Mouse (Mus musculus): ENCODE results near the gene Gm1043.
A peak's percentile ranks its signal among the peaks of the same experiment; 100 is the strongest.

The Gm1043 gene

DNA sequence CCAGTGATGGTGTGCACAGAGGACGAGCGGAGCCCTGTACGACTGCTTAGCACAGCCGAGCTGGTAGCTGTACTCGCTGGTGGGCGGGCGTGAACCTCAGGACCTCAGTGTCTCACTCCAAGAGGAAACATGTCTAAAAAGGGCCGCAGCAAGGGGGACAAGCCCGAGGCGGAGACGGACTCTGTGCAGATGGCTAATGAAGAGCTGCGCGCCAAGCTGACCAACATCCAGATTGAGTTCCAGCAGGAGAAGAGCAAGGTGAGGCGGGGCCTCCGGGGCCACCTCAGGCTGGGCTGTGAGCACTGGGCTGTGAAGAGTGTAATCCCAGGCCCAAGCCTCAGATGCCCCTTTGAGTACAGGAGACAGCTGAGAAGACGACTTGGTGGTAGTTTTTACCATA lies at the start of gene Gm1043:
Gene Gm1043, plus strand, starts transcription at position 130 of the 400 bp plus-strand sequence.
- DNase-seq, result no peak

DNA sequence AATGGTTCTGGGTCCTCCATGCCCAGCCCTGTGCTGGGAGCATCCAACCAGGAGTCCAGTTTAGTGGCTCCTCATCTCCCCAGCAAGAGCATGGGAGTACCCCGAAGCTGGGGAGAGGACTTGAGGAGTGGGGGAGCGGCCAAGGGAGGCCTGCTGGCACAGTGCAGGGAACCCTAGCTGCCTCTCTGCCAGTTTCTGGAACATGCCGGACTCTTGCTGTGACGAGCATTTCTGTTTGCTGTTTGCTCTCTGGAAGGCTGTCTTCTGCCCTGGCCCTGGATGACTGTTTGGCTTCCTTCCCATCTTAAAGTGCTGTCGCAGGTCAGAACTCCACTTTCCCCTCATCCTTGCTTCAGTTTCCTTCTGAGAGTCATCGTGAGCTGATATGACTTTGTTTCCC lies 49.3 kb upstream of the Gm1043 start:
- DNase-seq, result no peak

DNA sequence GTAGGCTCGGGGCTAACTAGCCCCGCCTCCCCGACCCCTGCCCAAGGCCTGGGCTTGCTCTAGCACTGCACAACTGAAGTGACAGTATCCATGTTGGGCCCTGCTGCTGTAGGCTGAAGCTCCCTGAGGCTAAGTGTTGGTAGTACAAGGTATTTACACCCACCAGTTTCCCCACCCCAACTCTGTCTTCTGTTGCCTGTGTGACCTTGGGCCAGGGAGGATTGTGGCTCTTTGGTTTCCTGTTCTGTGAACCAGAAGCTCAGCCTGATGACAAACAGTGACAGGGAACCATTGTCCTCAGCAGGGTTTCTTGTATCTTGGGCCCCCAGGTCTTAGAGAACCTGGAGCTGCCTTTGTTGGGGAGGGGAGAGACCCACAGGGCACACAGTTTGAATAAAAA lies 48.3 kb upstream of the Gm1043 start:
- no peak for DNase-seq

DNA sequence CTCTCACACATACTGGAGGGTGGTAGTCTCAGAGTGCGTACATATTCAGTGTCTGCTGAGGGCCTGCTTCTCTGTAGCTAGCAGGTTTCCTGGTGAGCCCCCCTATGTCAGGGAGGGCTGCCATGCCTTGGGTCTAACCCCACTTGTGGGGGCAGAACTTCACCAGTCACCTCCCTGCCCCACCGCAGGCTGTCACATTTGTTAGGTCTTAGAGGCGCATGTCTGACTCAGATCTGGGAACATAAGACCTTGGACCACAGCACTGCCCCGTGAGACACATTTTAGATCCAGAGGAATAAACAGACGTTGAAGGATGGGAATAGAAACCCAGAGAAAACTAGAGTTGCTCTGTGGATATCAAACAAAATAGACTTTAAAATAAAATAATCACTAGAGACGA lies 45.3 kb upstream of the Gm1043 start:
- DNase-seq, result no peak

DNA sequence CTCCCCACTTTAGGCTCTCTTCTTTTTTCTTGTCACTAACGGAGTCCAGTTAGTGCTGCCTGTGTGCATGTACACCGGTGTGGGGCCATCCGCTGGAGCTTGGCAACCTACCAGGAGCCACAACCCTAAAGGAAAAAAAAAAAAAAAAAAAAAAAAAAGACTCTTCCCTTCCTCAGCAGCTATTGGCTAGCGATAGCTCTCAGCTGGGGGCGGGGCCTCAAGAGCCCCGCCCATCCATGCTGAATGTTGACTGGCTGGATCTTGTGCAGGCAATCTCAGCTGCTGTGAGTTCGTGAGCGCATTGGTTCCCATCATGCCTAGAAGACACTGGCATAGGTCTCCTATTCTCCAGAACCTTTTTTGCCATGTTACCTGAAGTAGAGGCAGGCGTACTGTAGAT lies 44.5 kb upstream of the Gm1043 start:
- peak in 1 of 2 experiments; percentile 7 for DNase-seq

DNA sequence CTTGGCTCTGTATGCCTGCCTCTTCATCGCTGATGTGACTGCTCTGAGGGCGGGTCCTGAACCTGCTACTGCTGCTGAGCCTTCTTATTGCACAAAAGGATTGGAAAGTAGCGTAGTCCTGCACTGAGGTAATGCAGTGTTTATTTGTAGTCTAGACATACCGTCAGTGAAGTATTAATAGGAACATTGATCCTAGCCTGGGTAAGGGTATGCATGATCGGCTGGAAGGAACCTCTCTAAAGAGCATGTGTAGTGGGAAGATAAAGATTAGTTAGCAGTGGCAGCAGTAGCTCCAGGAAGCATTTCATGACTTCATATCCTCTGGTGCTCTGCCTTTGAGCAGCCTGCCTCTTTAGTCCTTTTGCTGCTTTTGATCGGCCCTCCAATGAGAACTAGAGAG lies 43.5 kb upstream of the Gm1043 start:
- DNase-seq, result no peak

DNA sequence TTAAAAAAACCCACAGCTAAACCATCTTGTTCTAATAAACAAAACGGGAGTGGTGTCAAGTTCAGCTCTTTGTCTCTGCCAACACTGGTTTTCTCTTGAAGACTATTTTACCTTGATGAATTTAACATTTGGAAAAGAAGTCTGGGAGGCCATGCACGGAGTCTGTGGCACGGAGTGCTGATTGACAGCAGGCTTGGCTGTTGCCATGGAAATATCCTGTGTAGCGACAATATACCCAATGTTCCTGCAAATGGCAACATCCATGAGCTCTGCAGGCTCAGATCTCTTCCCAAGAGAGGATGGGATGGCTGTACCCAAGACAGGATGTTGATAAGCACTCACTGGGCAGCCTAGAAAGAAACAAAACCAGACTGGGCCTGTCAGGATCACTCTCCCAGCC lies 42.2 kb upstream of the Gm1043 start:
- DNase-seq, result no peak

DNA sequence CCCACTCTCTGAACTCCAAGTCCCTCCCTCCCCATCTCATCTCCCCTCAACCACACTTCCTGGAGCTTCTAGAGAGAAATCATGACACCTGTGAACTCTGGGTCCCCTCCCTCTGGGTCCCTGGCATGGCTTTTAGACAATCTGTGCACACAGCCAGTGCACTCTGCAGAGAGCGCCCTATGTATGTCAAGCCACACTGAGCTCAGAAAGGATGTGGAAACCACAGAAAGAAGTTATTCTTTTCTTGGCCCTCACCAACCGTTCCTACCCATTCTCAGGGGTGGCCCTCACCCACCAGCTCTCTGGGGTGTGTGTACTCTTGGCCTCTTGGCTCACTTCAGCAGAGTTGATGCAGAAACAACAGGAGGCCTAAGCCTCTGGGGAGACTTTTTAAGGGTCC lies 40.4 kb upstream of the Gm1043 start:
- DNase-seq, result no peak

DNA sequence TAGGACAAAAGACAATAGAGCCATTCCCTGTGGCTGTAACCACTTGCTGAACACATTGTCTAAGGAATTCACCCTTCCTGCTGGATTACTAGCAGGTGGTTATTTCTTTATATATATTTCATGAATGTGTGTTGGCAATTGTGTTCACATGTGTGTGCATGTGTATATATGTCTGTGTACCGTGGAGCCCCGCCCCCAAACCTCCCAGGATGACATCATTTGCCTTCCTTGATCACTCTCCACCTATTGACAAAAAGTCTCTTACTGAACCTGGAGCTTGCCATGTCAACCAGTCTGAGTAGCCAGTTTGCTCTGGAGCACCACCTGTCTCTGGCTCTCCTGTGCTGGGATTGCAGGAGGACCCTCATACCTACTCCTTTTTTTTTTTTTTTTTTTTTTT lies 39.6 kb upstream of the Gm1043 start:
- no peak for DNase-seq

DNA sequence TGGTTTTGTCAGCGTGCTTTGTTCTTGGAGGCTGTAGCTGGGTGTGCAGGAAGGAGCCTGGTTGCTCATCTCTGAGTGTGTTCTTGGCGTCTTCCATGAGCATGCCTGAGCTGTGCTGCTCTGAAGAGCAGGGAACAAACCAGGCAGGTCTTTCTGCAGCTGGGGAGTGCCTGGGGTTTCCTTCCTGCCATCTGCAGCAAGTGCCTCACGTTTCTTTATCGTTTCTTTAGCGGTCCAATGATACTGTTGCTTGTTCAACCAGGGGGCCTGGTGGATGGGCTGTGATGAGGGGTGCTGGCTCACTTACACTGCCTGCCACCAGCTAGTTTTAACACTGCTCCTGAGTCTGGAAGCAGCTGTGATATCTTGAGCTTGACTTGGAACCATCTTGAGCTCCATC lies 38.4 kb upstream of the Gm1043 start:
- DNase-seq, result no peak

DNA sequence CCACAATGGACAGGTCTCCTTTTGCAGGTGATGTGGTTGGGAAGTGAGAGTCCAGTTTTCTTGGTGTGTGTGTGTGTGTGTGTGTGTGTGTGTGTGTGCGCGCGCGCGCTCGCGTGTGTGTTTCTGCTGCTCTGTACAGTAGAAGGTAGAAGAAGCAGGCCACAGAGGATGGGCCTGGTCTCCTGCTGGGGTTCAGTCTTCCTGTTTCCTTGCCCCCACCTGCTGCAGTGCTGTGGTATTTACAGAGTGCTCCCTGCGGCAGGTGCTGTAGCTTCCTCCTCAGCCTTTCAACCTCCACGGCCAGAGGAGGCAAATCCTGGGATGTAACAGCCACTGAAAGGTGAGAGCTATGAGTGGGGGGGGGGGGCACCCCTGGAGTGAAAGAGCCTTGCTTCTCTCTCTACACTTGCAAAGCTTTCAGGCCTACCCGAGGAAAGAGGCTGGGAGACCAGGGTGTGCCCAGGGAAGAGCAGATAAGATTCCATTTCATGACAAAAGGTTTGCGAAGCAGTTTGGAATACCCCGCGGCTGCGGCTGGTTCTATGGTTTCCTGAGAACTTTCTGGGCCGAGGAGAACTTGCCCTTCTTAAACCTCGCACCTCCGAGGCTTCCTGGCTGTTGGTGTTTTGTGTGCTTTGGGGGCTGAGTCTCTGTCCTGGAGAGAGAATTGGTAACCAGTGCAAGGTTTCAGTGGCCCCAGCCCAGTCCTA lies 37.8 kb upstream of the Gm1043 start:
- DNase-seq, result no peak

DNA sequence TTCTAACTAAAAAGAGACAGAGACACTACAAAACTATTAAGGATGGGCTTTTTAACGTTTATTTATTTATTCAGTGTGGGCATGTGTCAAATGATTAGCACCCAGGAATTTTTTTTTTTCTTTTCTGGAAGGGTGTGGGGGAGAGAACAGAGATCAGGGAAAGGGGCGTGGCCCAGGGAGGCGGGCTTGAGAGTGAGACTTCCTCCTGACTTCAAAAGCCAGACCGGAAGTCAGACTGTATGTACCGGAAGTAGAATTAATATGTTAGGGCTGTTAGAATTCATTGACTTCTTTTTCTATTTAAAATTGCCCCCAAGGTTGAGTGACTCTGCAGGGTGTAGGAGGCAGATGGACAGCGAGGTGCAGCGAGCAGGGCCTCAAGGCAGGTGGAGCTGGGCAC lies 37.2 kb upstream of the Gm1043 start:
- DNase-seq, result no peak

DNA sequence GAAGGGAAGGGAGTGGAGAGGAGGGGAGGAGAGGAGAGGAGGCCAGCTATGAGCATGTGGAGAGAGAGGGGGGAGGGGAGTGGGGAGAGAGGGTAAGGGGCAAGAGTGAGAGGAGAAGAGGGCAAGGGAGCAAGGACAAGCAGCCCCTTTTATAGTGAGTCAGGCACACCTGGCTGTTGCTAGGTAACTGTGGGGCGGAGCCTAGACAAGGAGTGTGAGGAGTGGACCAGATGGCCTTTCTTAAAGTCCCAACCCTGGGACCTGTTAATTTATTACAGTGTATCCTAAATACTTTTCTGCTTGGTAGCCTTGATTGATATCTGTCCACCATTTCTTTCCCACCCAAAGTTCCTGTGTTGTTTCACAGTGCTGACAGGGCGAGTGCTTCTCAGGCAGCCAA lies 36.1 kb upstream of the Gm1043 start:
- no peak for DNase-seq

DNA sequence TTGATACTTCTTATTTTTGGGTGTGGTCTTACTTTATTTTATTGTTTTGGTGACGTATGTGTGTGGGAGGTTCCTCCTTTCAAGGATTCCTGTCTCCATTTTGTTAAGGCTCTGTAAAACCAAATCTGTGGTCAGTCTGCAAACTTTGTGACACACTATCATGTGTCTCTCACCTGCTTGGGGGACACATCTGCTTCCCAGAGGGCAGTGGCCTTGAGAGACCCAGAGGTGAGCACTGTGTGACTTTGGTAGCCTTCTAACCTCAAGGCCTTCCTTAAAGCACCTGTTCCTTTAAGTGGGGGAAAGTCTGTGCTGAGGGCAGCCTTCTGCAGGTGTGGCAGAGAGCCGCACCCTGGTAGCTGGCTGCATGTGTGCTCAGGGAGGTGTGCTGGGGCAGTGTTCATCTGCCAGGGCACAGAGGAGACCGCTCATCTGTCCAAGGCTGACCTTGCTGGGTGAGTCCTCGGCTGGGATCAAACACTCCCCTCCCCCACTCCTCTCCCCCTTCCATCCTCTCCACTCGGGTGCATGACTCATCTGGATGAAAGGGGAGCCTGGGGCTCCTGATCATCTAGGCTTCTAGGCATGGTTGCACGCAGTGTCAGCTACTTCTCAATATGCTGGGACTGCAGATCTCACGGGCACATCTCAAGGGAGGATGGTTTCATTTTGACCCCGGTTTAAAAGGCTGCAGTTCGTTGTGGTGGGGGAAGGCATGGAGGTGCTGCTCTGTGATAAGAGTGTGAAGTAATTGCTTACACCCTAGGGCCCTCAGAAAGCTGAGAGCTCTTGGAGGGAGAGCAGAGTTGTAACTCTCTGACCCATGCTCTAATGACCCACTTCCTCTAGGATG lies 34.4 kb upstream of the Gm1043 start:
- DNase-seq, result no peak

DNA sequence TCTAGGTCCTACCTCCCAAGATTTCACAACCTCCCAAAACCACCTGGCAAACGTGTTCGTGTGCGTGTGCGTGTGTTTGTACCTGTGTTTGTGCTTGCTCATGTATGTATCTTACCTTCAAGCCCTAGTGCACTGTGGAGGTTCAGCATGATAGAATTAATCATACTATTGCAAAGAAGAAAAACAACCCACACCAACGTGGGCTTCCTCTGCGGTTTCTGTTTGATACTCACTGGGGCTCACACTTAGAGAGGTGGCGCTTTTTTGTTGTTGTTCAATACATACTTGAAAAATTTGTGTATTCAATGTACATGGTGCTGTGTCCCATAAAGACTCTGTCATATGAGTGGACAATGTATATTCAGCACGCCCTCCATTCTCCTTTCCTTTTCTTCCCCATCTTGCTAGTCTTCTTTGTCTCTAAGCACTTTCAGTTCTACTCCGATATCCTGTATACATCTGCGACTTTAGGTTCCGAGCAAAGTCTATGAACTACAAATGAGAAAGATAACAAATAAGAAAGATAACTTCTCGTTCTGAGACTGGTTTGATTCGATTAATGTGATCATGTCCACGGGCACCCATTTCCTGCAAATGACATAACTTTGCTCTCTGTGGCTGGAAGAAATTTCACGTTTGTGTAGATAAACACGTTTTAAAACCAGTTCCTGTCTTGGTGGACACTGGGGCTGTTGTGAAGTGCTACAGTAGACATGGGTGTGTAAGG lies 33.6 kb upstream of the Gm1043 start:
- DNase-seq, result no peak

DNA sequence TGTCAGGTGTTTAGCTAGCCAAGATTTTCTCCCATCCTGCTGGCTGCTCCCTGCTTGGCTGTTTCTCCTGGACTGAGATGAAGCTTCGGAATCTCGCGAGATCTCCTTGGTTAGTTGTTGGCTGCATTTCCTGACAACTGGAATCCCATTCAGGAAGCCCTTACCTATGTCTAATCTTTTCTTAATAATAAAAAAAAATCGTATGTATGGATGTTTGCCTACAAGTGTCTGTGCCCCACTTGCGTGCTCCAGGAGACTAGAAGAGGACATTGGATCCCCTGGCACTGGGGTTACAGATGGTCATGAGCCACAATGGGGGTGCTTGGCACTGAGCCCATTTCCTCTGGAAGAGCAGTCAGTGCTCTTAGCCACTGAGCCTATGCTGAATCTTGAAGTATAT lies 32.3 kb upstream of the Gm1043 start:
- no peak for DNase-seq

DNA sequence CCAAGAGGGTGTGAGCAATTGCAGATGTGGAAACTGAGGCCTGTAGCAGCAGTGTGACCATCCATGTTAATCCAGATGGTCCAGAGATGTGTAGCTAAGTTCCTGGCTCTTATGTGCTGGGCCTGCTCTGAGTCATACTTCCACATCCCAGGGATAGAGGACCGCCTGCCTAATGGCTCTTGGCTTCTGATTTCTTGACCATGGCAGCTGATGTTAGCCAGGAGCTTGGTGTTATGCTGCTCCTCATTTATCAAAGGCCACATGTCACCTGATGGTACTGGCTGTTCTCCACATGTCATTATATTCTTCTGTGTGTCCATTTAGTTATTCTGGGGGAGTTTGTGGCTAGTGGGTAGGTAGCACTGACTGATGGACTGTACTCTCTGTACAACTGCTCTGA lies 29.4 kb upstream of the Gm1043 start:
- no peak for DNase-seq

DNA sequence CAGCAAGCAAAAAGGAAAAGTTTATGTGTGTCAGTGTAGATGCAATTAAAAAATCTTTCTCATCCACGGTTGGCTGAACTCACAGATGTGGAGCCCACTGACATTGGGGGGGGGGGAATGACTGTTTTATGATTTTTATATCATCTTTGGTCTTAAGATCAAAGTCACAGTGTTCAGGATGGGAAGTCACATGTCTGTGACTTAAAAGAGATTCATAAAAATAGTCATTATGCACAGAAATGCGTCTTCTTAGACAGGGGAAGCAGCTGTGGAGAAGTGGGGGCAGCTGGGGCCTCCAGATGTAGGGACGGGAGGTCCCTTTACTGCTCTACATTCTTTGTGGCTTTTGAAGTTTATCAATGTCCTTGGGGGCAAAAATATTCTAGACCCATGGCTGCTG lies 28.7 kb upstream of the Gm1043 start:
- no peak for DNase-seq

DNA sequence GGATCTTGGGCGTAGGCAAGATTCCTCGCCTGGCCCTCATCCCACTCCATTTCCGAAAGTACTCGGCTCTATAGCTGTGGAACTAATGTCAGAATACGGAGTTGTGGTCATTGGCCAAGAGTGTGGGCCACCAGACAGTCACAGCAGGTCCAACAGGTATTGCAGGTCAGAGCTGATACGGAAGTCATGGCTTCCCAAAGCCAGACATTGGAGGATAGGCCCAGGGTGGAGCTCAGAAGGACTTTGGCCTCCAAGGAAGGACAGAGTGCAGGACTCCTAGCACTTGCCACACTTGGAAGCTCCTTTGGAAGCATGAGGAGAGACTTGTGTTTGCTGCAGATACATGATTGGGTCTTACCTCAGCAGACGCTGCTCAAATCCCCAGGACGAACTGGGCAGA lies 23.6 kb upstream of the Gm1043 start:
- DNase-seq, result no peak

DNA sequence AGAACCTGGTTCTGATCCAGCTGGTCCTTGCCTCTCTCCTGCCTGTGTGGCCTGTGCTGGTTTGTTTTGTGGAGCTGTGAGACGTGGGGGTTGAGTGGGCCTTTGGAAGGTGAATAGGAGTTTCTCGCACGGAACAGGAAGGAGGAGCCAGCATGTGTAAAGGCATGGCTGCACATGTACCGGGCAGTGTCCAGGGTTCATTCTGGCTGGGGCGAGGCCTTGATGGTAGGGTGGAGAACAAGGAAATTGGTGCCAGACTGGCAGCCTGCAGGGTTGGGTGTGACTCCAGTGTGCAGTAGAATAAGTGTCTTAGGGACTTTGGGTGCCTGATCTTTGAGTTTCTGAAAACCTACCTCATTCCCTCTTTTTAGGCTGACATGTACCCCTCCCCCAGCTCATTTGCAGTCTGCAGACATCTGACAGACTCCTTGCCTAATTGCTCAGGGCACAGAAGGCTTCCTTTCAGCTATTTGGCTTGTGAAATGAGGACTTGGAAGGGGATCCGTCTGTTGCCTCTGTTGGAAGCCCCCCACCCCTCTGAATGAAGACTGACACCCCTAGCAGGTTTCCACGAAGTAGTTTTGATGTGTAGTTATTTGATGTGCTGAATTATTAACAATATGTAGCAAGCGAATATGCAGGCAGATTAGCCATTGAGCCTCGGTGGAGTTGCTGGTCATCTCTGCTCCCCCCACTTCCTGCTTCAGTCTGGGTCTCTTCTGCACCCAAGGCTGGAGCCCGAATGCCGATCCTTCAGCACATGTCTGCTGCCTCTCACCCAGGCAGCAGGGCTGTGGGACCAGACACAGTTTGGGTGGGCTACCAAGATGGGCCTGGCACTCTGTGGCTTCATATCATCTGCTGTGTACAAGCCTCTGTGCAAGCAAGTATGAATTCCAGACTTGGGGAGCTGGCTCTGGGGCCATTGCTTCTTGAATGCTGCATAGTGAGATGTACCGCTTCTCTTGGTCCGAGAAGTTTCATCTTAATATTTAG lies 20.4 kb upstream of the Gm1043 start:
- peak; percentile 33 to 55 for DNase-seq

DNA sequence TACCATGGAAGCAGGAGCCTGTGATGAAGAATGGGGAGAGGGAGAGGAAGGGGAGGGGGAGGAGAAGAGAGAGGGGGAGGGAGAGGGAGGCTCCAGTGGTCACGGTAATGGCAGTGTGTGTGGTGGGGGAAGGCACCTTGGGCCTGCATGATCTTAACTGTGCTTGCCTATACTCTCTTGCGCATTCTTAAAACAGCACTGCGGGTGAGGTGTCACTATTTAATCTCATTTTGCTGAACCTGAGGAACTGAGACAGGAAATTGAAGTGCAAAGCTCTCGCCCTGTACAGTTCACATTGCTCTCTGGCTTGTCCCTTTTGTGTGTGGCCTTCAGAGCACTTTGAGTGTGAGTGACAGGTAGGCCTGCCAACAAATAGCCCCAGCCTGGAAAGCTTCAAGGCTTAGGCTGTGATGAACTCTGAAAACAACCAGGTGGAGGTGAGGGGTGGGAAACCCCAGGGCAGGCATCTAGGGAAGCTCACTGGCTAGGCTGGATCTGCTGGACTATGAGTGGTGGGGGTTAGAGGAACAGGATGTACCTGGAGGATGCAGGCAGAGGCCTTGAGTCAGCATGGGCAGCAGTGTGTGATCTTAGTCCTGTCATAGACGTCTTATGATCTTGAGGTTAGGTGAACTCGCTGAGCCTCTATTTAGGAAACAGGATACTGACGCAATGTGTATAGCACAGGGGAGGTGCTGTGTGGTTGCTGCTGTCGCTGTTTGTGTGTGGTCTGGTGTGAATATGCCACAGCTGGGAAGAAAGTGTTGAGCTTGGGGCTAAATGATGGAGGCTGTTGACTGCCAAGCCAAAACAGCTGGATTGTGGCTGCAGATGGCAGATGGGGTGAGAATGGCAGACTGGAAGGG lies 18.2 kb upstream of the Gm1043 start:
- DNase-seq, result no peak

DNA sequence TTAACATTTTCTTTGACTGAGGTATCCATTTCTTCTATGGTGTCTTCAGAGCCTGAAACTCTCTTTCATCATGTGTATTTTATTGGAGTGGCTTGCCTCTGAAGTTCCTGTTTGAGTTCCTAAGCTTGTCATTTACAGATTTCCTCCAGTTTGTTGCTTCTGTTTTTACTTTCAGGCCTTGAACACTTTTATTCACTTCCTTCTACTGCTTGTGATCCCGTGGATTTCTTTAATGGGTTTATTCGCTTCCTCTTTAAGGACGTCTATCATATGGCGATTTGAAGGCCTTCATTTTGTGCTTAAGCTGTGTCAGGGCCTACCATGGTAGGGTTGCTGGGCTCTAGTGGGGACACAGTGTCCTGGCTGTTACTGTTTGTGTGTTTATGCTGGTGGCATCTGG lies 11.5 kb upstream of the Gm1043 start:
- DNase-seq, result no peak

Measured in kidney, postnatal 36 days (tissue).